Mouse (Mus musculus): Measurements from ENCODE around the gene Adamtsl5.

Adamtsl5 gene

DNA sequence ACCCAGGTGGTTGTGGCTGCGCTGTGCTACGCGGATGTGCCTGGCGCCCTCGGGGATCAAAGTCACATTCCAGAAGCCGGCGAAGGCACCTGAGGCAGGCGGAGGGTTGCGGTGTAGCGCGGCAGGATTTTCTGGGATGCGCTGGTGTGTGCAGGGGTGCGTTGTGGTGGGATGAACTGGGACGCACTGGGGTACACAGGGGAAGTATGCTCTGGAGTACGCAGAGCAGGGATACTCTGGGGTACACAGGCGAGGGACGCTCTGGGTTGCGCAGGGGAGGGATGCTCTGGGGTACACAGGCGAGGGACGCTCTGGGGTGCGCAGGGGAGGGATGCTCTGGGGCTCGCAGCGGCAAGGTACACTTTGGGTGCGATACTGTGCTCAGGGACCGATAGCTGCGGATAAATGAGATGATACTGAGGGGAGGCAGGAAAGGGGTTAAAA is 5.9 kb downstream of the Adamtsl5 start:
- DNase-seq (ENCODE audit: low read depth), result no peak

DNA sequence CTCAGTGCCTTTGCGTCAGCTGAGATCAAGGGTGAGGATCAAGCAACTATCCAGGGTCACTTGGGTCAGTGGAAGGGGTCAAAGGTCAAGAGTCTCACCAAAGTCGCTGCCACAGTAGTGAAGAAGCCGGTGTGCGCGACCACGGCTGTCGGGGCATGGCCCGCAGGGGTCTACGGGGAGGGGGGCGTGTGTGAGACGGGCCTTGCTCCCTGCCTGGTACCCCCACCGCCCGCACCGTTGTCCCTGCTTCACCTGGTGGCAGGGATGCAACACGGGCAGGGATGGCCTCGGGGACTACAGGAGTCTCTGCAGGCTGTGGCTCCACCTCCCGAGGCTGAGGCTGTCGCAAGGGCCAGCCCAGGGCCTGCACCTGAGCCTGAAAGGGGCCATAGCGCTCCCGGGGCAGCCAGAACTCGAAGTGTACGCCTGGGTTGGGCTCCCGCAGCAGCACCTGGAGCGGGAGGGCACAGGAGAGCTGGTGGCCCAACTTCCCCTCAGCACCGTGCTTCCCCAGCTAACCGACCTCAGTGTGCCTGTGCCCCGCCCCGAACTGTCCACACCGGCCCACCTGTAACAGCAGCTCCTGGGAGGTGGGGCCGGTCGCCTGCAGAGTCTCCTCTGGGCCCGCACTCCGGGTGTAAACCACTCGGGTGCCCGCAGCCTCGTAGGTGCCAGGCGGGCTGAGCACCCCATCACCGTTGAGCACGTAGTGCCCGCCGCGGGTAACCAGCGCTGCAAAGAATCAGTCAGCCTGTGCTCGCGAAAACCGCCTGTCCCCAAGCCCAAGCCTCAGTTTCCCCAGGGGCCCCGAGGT is 6.5 kb downstream of the Adamtsl5 start:
- no peak for DNase-seq (ENCODE audit: low read depth)

DNA sequence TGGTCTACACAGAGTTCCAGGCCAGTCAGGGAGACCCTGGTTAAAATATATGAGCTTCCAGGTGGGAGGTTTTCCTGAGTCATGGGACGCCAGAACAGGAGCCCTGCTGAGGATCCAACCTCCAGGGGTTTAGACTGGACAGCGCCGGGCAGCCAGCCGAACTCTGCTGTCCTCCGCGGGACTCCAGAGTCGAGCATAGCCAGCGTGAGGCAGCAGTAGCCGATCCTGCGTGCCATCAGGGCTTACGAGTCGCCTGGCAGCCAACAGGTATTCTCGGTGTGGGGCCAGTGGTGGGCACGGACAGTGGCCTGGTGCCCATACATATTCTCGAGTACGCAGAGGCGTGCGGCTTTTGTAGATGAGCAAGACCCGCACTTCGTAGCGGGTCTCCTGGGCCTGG is 7.2 kb downstream of the Adamtsl5 start:
- no peak for DNase-seq (ENCODE audit: low read depth)

DNA sequence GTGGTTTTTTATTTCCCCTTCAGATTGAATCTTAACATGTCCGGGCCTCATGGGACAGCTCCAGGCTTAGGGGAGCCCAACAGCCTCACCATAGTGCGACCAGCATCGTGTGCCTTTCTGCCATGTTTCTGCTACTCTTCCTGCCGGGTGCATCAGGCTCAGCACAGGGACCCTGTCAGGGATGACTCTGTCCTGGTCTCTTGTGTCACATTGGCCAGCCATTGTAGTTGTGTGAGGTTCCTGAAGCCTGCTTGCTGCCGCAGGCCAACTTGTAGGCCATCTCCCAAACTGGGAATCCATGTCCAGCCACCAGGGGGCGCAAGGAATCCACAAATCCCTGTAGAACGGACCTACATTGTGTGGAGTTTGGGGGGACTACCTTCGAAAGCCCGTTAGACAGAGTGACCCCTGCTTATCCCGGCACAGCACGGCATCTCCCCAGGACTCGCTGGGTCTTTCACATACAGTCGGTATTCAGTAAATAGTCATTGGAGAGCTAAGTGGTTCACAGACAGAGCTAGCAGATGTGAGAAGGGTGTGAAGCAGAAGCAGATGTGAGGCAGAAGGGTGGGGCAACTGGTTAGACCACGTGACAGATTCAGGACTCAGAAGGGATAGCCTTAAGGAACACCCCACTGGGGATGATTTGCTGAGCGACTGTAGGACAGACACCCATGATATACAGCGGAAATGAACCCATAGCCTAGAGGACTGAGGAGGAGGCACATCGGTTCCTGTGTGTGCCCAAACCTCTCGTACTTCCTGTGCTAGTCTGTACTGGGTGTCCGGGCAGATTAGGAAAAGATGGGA is 8.1 kb downstream of the Adamtsl5 start:
- peak; percentile 93 for DNase-seq (ENCODE audit: low read depth)

DNA sequence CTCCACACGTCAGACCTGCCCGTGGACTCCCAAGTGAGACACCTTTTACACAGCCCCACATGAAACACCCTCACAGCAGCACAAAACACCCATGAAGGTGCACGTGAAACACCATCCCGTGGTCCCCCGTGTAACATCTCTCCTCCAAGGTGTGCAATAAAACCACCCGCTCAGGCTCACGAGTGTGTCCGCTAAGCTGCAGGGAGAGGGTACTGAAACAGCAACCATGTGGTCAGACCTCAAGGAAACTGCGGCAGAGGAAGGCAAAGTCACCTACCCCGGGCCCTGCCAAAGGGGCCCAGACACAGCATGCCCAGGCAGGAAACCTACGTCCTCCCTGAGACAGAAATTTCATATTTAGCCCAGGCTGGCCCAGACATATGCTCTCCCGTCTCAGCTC is 11.9 kb downstream of the Adamtsl5 start:
- no peak for DNase-seq (ENCODE audit: low read depth)

DNA sequence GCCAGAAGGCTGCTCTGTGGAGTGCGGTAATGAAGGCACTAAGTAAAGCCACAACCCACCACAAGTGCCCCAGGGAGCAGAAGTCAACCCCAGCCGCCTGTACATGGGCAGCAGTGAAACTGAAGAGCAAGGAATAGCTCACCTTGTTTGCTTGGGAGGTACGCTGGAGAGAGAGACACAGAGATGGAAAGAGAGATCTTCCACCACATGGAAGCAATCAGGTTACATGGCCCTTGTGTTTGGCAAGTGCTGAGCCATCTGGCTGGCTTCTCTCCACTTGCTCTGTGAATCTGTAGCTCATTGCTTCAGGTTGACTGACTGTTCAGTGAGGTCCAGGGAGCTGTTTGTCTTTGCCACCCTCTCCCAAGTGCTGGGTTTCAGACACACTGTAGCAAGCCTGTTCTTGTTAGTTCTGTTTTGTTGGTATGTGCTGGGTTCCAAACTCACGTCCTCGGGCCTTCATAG is 15.7 kb downstream of the Adamtsl5 start:
- DNase-seq (ENCODE audit: low read depth), result peak; percentile 69

DNA sequence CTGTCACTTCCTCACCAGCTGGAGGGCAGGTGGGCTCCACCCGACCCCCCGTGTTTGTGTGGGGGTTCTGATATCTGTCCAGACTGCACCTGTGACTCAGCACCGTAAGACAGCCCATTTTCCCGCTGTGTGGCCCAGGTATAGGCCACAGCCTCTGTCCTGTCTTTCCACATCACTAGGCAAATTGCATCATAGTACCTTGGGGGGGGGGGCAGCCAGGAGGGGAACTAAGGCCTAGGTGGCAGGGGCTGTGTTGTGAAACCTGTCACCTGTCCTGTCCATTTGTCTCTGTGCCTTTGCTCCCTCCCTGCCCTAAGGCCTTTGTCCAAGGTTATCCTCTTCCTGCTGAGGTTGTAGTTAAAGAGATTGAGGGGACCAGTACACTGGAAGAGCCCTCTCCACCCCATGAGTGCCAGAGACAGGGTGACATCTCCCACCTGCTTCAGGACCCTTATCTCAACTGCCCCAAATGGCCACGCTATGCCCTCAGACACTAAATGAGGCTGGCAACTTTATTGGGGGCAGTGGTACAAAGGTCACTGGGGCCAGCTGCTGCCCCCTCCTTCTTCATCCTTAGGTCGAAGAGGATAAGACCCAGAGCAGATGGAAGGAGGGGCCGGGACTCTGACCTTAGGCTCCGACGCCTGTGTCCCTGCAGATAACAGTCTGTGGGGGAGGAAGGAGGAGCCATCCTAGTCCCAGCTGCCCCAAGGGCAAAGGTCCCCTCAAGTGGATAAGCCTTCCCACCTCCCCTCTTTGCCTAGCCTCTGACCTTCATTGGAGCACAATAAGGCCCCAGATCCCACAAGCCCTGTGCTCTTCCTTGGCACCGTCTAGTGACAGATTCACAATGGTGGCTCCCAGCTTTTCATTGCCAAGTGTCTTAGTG is 16.3 kb downstream of the Adamtsl5 start:
- no peak for DNase-seq (ENCODE audit: low read depth)

DNA sequence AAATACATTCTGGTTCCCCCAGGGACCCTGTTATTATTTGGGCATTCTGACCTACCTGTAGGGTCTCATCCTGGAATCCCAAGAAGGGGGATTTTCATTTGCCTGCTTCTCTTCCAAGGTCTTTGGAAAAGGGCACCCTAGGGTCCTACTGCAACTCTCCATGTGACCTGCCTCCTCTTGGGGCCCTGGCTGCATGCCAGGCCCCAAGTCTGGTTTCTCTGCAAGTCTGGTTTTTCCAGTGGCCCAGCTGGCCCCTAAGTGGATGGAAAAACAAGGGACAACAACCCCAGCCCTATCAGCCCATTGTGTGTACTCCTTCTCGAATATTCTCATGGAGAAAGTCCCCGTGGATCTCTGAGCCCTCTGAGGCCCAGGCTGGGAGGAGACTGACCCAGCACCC is 17.3 kb downstream of the Adamtsl5 start:
- DNase-seq (ENCODE audit: low read depth), result no peak

DNA sequence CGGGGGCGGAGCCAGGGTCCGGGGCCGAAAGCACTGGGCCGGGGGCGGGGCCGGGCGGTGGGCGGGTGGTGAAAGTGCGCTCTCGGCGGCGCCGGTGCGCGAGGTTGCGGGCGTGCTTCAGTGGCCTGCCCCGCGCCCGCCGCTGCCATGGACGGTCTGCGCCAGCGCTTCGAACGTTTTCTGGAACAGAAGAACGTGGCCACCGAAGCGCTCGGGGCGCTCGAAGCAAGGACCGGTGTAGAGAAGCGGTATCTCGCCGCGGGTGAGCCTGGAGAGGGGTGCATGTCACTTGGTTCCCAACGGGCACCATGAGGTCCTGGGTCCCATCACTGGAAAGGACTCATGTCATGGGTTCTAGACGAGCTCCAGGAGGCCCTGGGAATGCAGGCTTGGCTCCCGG is 18.1 kb downstream of the Adamtsl5 start:
- no peak for DNase-seq (ENCODE audit: low read depth)

DNA sequence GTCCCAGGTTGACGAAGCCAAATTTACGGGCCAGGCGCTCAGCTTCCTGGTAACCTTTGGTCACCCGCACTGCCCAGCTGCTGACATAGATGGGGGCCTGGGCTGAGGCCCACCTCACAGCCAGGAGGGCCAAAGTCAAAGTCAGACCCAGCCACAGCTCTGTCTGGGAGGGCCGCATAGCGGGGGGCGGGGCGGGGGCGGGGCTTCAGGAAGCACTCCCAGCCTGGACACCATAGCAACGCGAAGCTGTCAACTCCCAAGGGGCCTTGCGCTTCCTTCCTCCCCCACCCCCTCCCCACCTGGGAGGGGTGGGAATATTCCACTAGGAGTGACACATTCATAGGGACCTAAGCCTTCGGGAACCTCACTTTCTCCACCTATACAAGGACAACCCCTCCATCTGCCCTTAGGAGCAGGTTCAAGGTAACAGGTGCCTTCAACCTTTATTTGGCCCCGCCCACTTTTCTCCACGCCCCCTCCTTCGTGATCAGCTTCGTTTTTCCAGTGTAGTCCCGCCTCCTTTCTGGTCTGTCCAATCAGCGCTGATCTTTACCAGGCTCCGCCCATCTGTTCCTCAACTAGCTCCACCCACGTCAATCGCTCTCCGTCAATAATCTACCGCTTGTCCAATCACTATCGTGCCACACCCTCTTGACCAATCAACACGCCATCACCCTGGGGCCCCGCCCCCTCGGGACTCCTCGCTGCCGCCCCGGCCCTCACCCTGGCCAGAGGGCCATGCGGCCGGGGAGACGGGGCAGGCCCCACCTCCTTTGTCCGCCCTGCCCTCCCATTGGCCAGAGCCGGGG is 18.7 kb downstream of the Adamtsl5 start, which contains the start of the genes Pcsk4 and Reep6:
Pcsk4 (minus strand) TSS at position 226 of the 809 bp plus-strand sequence.
Reep6 (plus strand) TSS at position 681 of the 809 bp plus-strand sequence.
- DNase-seq (ENCODE audit: low read depth), result peak; percentile 96

DNA sequence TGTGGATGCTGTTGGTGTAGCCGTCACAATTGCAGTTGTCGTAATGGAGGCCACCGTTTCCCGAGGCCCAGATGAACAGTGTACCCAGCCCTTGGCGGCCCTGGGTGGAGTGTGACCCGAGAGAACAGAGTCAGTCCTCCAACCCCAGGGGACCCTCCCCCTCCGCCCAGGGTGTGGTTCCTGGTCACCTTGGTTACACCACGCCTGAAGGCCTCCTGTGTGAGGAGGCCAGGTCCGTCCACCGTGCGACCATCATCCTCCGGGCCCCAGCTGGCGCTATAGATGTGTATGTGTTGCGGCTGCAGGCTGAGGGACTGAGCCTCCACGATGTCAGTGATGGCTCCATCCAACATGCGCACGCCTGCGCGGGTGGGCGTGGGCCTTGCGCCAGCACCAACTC is 23.2 kb downstream of the Adamtsl5 start:
- DNase-seq (ENCODE audit: low read depth), result no peak

DNA sequence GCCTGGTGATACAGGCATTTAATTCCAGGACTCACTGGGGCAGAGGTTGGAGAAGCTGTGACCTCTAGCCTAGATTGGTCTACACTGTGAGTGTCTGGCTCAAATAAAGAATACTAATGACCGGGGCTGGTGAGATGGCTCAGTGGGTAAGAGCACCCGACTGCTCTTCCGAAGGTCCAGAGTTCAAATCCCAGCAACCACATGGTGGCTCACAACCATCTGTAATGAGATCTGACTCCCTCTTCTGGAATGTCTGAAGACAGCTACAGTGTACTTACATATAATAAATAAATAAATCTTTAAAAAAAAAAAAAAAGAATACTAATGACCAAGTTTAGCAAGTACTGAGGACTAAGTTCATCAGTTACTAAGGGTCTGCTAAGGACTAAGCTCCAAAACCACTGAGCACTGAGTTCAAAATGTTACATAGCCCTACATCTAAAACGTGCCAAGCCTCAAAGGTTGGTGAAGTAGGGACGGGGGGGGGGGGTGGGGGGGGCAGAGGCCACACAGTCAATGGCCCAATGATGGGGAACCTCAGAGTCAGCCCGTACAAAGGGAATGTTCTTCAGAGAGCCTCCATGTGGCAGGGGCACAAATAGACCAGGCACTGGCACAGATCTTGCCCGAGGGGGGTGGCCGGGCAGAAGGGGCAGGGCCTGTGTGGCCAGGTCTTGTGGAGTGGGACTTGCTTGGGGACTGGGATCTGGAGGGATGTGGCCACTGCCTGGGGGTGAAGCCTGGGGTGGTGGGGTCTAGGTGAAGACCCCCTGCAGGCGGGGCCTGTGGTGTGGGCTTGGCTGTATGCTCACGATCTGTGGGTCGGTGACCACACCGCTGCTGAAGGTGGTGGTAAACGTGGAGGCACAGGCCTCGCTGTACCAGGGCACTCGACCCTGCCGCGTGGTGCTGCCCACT is 23.8 kb downstream of the Adamtsl5 start:
- DNase-seq (ENCODE audit: low read depth), result no peak

DNA sequence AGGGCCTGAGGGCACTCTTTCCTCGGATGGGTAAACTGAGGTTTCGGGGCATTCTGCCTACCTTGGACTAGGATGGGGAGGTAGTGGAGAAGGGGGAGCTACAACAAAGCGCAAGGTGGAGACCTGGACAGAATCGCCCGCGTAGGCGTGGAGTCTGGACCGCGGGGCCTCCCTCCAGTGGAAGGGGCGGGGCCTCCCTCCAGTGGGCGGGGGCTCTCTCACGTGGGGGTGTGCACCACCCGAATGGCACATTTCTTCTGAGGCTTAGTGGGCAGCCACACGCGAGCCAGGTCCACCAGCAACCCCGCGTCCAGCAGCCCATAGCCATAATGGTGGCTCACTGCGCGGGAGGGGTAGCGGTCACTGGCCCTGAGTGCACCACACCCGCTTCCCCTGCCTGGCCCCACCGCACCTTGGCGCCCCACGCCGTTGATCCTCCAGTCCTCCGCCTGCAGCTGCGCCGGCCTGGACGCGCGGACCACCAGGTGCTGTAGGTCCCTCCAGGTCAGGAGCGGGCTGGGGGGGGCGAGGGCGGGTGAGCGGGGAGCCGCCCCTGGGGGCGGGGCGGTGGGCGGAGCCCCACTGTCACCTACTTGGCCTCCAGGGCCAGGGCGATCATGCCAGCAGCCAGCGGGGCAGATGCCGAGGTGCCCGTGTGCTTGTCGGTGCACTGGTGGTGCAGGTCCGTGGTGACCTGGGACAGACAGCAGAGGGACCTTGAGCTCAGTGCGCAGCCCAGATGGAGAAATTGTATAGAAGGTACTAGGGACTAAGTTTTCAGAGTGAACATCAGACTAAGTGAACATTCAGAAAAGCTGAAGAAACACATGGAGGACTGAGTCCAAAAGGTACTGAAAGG is 24.7 kb downstream of the Adamtsl5 start:
- DNase-seq (ENCODE audit: low read depth), result peak; percentile 79

DNA sequence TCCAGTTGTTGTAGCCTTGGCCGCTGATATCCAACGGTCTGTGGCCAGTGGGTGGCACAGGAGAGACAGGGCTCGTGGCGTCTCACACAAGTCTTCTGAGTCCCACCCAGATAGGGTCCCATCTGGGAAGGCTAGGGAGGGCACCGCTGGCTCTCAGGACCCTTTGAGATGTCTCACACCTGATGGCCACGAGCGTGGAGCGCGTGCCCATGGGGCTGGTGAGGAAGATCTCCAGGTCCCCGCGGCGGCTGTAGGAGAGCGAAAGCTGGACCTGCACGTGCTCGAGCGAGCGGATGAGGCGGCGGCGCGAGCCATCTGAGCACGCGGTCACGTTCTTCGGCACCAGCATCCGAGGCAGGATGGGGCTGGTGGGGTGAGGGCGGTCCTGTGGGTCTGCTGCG is 25.4 kb downstream of the Adamtsl5 start:
- DNase-seq (ENCODE audit: low read depth), result peak; percentile 49

DNA sequence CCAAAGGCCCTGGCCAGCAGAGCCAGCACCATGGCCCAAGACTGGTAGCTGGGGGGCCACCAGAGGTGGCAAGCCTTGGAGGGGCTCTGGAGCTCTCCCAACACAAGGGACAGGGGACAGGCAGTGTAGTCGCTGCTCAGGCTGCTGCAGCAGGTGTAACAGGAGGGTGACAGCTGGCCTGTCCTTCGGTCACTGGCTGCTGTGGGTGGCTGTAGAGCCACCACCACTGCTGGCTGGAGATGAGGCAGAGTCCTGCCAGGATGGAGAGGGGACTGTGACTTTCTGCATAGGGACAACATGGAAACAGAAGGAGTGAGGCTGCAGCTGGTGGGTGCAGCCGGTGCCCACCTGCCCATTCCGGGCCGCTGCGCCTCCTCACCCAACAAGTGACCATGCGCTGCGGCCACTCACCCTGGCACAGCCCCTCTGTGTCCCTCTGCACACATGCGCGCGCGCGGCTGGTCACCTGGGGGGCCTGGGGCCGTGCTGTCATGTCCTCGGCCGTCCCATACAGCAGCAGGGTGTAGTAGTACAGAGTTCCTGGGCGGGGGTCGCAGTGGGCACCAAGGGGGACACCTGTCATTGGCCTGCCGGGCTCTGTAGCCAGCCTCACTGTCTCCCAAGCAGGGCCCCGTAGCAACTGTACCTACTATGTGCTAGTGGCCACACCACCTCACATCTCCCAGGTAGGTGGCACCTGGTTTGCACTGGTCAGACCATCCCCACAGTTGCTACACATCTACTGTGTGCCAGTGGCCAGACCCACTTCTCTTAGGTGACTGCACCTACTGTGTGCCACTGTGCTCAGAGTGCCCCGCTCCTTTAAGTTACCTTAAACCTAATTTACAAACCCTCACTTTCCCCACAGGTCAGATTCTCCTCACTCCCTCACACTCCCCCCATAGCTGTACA is 26.3 kb downstream of the Adamtsl5 start:
- DNase-seq (ENCODE audit: low read depth), result no peak

DNA sequence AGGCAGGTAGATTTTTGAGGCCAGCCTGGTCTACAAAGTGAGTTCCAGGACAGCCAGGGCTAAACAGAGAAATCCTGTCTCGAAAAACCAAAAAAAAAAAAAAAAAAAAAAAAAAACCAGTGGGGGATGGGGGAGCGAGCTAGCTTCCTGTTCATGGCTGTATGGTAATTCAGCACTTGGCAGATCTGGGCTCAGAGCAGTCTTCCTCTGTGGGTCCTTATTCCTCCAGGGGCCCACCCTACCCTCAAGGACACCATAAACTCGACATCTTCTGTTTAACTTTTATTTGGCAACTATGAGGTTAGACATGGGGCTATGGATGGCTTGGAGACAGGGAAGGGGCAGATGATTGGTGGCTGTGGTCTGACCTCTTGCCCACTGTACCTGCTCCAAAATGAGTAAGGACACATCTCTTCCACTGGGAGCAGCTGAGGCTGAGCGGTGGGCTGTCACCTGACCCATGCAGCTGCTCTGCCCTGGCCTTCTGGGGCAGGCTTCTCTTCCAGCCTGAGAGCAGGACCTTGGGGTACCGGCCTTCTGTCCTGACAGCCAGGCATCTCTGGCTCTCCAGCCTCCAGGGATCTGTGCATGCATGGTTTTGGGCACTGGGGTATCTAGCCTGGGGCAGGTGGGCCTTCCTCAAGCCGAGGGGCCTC is 27.1 kb downstream of the Adamtsl5 start:
- DNase-seq (ENCODE audit: low read depth), result no peak

DNA sequence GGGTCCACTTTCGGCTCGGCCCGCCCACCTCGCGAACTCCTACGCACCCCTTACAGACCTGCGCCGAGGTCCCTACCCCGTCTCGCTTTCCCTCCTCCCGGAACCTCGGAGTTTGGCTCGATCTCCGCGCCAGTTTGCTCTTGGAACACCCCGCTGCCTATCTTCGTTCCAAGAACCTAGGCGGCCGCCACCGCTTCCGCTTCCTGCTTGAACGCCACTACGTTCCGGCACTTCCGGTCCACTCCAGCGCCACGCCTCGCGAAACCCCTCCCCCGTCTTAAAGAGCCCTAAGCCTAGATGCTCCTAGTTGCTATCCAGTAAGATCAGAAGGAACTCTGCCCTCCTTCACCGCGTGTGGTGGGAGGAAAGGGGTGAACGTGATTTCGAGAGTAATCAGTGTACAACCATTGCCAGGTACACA is 27.9 kb downstream of the Adamtsl5 start, which contains the start of gene 2310011J03Rik:
2310011J03Rik (minus strand) TSS at position 198 of the 421 bp plus-strand sequence.
- DNase-seq (ENCODE audit: low read depth), result peak; percentile 96

Measured in NIH3T3 (cell line).